Mouse (Mus musculus) forelimb bud, embryonic 11.5 days (tissue): ENCODE results near the gene Dennd1b.

ENCODE experiments used
- DNase-seq: peaks from one replicate; pipeline ENCODE4 v3.0.0-alpha.2; 2012; ENCODE audit warnings: low read depth, low spot score

Dennd1b gene

DNA sequence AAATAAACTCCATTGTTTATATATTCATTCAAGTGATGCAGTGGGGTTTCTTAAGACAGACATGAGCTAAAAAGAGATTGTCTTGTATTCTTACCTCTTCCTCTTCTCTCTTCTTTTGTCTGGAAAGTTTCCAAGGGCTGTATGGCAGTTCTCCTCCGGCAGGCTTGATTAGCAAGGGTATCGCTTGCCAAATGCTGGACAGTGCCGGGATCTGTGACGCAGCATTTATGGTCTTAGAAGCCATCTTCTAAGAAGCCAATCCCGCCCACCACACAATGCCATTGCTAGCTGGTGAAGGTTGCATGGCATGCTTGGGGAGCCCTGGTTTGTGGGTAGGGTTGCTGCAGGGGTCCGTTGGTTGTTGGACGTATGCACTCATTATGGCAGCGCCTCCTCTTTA lies 115.8 kb downstream of the Dennd1b start:
- DNase-seq, result no peak

DNA sequence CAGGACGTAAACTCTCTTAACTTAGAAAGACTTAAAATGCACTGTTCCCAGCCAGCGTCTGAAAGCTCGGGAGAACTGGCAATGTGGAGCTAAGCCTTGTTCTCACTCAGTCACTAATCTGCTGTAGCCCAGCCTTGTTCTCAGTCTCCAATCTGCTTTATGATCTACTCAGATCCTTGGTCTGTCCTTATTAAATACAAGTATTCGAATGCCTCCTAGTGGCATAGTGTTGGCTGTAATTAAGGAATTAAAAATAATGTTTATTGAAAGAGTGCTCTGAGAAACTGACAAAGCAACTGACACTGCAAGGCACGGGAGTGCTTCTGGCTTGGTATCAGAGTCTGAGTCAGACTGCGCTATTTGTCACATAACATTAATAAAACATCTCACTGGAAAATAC lies 116.3 kb downstream of the Dennd1b start:
- no peak for DNase-seq

DNA sequence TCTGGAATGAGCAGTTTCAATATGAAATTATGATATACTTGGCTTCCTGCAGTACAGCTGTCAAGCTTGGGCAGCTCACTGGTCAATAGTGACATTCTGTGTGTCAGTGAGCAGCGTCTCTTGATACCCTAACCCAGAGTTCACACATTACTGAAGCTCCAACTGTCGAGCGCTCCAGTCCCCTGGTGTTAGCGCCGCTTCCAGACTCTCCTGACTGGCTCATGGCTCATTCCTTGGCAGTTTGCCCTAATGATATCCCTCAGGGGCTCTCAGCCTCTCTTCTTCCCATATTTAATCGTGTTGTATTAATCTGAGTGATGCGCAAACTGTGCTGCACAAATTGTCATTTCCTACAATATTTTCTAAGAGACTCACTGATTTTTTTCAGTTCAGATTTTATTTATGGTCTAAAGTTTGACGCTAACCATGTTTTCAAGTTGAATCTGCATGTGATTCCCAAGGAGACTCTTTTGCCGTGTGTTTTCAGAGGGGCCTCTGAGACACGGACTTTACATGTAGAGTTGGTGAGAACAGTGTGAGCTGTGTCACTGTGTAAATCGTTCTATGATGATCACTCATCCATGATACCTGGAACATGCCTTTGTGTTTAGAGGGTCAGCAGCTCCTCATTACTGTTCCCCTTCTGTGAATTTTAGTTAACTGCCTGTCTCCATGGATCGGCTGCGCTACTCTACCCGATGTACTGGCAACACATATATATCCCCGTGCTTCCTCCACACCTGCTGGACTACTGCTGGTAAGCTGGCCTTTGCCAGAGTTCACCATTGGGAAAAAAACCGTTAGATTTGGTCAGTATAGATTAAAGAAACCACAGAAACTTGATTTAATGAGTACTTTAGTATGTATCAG lies 117.5 kb downstream of the Dennd1b start:
- no peak for DNase-seq

DNA sequence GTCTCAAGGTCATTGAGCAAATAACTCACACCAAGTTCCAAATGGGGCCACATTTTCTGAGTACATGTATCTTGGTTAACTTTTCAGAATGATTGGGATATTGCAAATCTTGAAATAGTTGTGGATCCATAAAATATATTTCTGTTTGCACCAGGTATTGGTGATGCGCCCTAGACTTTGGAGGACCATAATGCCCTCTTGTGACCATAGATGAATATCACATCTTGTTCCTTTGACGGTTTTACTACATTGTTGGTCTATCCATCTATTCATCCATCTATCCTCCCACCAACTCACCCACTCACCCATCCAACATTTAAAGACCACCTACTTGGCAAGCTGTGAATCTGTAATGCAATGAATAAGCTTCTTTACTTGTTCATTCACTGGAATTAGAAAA lies 120.1 kb downstream of the Dennd1b start:
- no peak for DNase-seq

DNA sequence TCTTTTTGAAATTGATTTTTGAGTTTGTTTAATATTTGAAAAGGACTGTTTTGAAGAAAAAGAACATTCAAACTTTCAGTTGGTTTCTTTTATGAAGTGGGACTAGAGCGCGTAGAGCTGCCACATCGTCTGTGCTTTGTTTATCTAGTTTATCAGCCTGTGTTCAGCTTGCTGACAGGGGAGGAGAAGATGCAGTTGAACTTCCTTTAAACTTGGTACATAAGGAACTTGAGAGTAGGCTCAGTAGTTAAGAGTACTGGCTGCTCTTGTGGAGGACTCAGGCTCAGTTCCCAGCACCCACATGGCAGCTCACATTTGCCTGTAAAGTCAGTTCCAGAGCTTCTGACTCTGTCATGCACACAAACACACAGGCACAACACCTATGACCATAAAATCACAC lies 124.3 kb downstream of the Dennd1b start:
- no peak for DNase-seq

GRCm38 (mm10) chr1:139090744-139091143 lies 127.5 kb downstream of the Dennd1b start:
- no peak for DNase-seq

DNA sequence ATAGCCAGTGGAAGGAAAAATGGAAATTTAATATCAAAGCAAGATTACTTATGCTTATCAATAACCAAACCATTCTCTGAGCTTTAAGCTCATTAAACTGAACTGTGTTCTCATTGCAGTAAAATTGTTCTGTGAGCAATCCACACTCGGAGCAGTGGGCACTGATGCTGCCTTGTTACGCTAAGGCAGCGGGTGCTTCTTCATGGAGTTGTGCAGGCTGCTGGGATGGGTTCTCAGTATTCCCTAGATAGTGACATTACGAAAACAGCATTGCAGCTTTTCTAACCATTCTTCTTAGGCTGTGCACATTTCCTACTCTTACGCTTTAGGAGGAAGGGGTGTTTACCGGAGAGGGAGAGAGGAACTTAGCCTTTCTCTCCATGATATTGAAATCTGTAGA lies 128.5 kb downstream of the Dennd1b start:
- no peak for DNase-seq

- no peak for DNase-seq
Observed at GRCm38 (mm10) chr1:139092144-139092543, 128.9 kb downstream of the Dennd1b start.

DNA sequence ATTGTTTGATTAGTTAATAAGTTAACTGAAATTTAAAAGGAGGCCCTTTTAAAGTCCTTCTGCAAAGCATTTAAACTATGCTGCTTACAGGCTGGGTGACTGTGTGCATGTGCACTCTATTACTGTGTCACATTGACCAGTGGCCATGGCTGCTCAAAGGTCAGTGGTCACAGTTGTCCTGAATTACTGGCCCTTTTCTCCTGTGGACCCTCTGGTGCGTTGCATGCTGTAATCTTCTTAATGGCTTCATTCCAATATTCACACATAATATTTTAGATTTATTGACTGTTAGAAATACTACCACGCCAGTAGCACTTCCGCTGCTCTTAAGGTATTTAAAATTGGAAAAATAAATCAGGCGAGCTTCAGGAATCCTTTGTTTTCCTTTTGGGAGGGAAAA lies 129.5 kb downstream of the Dennd1b start:
- DNase-seq, result peak; percentile 75

DNA sequence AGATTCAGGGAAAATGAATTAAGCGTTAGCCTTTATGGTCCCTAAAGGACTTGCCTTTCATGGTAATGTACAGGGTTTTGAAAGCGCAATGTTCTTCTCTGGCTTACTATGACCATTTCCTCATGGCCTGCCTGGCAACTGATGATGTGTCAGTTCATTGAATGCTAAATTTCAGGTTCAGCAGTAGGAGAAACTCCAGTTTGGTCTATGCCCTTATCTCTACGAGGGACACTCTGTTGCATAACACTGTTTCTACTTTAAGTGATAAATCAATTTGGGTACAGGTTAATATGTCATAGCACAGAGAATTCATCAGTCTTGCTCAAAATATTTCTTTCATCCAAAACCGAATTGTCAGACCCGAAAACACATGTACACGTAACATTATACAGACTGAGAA lies 133.1 kb downstream of the Dennd1b start:
- no peak for DNase-seq

DNA sequence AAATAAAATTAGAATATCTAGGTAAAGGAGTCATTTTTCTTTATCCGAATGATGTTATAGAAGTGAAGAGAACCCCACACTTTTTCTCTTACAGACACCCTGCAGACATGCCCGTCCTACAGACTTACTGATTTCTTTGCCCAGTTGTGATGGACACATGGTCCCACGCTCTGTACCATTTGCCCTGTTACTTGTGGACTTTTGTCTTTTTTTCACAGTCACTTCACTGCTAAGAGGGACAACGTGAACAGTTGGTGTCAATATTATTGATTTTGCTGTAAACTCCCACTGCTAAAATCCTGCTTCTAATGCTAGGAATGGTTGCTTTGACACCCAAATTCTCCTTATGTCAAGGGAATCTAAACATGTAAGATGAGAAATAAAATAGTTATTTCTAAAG lies 134.9 kb downstream of the Dennd1b start:
- no peak for DNase-seq

- no peak for DNase-seq
Observed at GRCm38 (mm10) chr1:139101725-139102124, 138.5 kb downstream of the Dennd1b start.

DNA sequence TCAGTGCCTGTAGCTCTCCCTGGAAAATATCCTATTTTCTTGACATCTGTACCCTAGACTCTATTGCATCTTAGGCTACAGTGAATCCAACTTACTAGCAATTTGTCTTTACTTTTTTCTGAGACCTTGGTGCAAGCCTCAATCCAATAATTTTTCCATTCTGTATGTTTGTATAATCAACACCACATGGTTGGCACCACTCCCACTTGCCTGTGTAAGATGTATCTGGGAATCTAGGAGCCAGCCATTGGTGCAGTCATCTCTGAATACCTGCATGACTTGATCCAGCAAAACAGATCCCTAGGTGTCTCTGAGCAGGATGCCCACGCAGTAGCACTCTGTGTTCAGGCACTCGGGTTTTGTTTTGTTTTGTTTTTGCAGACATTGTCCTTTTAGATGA lies 145.0 kb downstream of the Dennd1b start:
- DNase-seq, result no peak

- no peak for DNase-seq
Observed at GRCm38 (mm10) chr1:139122626-139123025, 159.4 kb downstream of the Dennd1b start.

DNA sequence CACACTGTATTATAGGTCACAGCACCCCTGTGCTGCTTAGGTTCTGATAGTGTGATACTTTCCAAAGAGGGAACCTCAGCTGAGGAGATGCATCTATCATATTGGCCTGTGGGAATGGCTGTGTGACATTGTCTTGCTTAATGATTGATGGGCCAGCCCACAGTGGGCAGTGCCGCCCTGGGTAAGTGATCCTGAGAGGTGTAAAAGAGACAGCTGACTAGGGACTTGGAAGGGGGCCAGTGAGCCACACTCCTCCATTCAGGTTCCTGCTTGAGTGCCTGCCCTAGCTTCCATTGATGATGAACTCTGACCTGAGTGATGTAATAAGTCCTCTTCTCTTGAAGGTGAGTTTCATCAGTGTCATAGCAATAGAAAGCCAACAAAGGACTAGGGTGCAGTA lies 176.4 kb downstream of the Dennd1b start:
- DNase-seq, result no peak

GRCm38 (mm10) chr1:139145516-139145915 lies 182.3 kb downstream of the Dennd1b start:
- no peak for DNase-seq

- no peak for DNase-seq
Observed at GRCm38 (mm10) chr1:139146306-139146705, 183.1 kb downstream of the Dennd1b start.

- DNase-seq, result no peak
Observed at GRCm38 (mm10) chr1:139153006-139153405, 189.8 kb downstream of the Dennd1b start.

GRCm38 (mm10) chr1:139153493-139153892 lies 190.3 kb downstream of the Dennd1b start:
- DNase-seq, result no peak

GRCm38 (mm10) chr1:139156397-139156796 lies 193.2 kb downstream of the Dennd1b start:
- DNase-seq, result peak; percentile 56

DNA sequence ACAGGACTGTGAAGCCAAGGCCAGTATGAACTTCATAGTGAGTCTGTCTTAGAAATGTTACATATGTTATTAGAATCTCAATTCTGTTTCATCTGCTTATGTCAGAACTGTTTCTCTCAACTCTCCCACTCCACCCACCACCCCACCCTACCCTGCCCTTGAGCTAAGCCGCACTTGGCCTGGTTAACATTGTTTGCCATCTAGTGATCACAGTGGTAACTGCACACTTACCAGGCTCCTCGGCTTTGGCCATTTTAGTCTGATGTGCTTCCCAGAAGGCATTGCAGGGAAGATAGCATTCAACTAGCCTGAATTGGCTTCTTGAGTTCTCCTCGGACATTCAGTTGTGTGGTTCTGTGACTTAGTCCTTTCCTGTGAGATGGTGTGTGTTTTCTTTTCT lies 198.4 kb downstream of the Dennd1b start:
- peak; percentile 32 for DNase-seq

GRCm38 (mm10) chr1:139162814-139163213 lies 199.6 kb downstream of the Dennd1b start:
- peak; percentile 65 for DNase-seq

DNA sequence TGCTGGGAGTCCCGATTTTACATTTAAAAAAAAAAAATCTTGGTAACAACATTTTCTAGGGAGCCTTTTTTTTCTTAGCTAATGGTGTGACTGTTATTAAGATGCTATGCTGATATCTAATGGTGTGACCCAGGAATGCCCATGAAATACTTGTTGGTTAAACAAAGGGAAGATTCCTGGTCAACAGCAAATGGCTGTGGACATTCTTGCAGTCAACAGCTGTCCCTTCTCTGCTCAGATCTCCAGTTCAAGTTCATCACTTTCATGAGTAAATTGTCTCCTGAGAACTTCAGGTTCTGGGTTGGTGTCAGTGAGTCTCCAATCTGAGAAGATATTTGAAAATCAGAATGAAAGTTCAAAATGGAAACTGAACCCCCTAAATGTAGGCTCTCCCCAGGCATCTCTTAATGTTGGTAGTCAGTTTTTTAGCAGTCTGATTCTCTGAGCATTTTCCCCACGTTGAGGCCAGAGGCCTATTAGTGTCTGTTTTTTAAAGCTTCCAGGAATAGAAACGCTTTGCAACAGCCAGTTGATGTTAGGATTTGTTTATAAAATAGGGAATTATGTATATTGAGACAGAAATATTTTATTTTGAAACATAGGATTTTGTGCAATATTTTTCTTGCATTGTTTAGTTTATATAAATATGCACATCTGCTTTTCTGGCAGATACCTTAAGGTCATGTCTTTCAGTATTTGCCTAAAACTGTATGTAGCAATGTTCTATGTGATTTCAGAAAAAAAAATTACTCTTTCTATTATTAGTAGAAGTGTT lies 211.0 kb downstream of the Dennd1b start:
- no peak for DNase-seq
